Mouse (Mus musculus) neutrophil, adult 83 days (primary cell): ENCODE results near the gene Bcl11b. TPM values are rescaled to one million over a fixed set of nuclear protein-coding genes. Genes with fewer than 3 reads are reported as not detected.

Source experiments
- total RNA-seq, 2 experiments: library from RNA; stranded (reverse); gene quantifications; one replicate each; pipeline ENCODE4 v1.2.4; 2023

Bcl11b gene
- total RNA-seq: under 1 TPM in 1 of 2 experiments, not detected in 1; 0.18 TPM

GRCm38 (mm10) chr12:108003483-108003882 is at the start of gene Bcl11b:
Gene Bcl11b (minus strand): TSS chr12:108003602.

Other genes with a start within 250 kb of the Bcl11b start
- 10 to 100 TPM; 50.8 to 58.7 TPM for gene Setd3, start 175.7 kb upstream of the Bcl11b start, total RNA-seq
- 10 to 100 TPM; 39.8 to 41.1 TPM for gene Ccnk, start 176.0 kb upstream of the Bcl11b start, total RNA-seq